Mouse (Mus musculus): Measurements from ENCODE around the gene Dcaf6.

Dcaf6 gene

DNA sequence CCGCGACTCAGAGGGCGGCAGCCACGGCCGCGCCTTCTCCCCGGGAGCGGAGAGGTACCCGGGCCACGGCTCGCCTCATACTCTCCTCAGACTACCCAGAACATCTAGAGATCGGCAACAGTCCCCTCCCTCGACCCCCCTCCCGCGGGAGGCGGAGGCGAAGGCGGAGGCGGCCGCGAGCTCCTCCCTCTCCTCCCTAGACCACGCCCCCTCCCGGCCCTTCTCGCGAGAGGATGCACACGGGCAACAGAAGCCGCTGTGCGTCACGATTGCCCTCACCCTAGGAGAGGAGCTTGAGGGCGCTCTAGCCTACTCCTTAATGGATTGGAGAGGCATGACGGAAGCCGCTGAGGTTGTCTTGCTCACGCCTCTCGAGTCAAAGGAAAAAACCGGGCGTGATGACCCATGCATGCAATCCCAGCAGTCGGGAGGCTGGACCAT is at the start of gene Dcaf6, which contains the start of gene Mpc2:
Gene Dcaf6 (minus strand): TSS at position 116 of the 441 bp plus-strand sequence.
Gene Mpc2 (plus strand): TSS at position 278 of the 441 bp plus-strand sequence.
- peak; percentile 30; the same call in 1 of the 2 replicates for TF ChIP-seq GATA4 (IDR thresholded peaks at IDR 0.05; ENCODE audit: insufficient replicate concordance, low read length)

DNA sequence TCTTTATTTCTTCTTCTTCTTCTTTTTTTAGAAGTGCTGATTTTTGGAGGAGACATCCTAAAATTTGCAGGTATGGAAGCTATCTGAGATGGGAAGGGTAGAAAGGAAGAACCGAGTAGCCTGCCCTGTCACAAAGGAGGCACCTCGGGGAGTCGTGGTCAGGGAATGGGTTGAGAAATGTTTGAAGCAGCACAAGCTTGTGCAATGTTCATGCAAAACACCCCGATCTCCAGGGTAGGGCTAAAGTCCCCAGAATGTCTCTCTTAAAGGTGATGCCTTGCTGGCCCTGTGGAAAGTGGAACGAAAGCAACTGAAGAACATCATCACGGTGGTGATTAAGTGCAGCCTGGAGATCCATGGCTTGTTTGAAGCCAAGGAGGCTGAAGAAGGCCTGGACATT is 46.0 kb upstream of the Dcaf6 start:
- no peak for TF ChIP-seq GATA4 (IDR thresholded peaks at IDR 0.05; ENCODE audit: insufficient replicate concordance, low read length)

- TF ChIP-seq GATA4 (IDR thresholded peaks at IDR 0.05; ENCODE audit: insufficient replicate concordance, low read length) = peak; percentile 52; the same call in 1 of the 2 replicates
Observed at GRCm38 (mm10) chr1:165503307-165504024, 43.2 kb upstream of the Dcaf6 start.

DNA sequence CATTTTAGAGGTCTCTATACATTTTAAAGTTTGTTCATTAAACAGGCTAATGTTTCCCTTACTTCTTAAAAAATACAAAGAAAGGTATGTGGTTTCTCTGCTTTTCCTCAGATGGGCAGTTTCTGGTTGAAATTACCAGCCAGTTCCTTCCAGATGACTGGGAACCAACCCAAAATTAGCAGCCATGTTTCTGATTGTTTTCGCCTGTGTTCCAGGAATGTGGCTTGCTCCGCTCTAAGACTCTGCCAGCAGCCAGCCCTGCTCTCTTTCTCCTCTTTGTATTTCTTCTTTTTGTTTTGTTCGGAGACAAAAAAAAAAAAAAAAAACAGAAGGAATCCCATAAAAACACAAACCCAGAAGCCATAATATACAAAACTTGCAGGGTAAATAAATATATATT is 38.6 kb upstream of the Dcaf6 start:
- TF ChIP-seq GATA4 (IDR thresholded peaks at IDR 0.05; ENCODE audit: insufficient replicate concordance, low read length) = no peak

DNA sequence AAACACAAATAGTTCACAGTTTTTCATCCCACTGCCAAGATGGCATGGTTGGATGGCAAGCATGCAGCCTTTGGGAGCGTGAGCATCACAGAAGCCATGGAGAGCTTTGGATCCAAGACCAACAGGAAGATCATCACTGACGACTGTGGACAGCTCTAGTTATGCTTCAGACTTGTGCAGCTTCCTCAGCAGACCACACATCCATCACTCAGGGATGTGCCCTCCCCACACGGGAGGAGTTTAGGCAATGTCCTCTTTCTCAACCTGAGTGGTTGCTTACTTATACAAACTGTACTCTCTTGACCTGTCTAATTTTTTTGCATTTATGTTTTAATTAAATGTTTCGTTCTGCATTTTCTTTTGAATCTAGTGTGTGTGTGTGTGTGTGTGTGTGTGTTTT is 28.9 kb upstream of the Dcaf6 start:
- no peak for TF ChIP-seq GATA4 (IDR thresholded peaks at IDR 0.05; ENCODE audit: insufficient replicate concordance, low read length)

DNA sequence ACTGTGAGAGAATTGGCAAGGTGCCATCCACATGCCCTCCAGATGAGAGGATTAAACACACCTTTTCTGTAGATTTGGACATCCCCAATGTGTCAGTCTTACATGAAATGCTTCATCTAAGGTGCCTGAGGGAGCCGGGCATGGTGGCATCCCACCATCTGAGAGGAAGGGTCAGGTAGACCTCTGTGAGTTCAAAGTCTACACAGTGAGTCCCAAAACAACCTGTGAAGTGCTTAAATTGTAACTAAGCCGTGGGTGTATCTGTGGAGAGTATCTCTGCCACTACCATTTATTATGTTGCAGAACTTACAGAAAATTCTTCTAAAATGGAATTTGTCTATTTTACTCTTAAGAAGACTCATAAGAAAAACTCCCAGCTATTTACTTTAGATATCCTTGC is 25.8 kb upstream of the Dcaf6 start:
- TF ChIP-seq GATA4 (IDR thresholded peaks at IDR 0.05; ENCODE audit: insufficient replicate concordance, low read length) = no peak

GRCm38 (mm10) chr1:165484688-165485233 is 24.5 kb upstream of the Dcaf6 start, which contains the start of gene Adcy10:
Gene Adcy10, plus strand, starts transcription at chr1:165485183.
- TF ChIP-seq GATA4 (IDR thresholded peaks at IDR 0.05; ENCODE audit: insufficient replicate concordance, low read length) = peak; percentile 46; the same call in 1 of the 2 replicates

DNA sequence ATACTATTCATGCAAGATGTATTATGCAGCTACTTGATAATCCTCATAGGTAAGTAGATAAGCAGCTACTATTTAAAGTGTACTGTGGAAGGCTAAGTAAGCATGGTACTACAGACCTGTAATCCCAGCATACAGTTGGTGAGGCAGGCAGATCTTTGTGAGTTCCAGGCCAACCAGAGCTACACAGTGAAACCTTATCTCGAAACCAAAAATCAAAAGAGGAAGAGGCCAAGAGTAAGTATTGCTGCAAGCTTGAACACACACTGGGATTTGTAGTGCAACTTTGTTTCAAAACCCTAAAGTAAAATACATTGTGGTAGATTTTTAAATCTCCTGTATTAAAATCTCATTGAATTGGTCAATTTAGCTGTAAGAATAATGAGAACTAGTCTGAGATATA is 11.2 kb upstream of the Dcaf6 start:
- TF ChIP-seq GATA4 (IDR thresholded peaks at IDR 0.05; ENCODE audit: insufficient replicate concordance, low read length) = no peak

- TF ChIP-seq GATA4 (IDR thresholded peaks at IDR 0.05; ENCODE audit: insufficient replicate concordance, low read length) = no peak
Observed at GRCm38 (mm10) chr1:165469717-165470116, 9.4 kb upstream of the Dcaf6 start.

DNA sequence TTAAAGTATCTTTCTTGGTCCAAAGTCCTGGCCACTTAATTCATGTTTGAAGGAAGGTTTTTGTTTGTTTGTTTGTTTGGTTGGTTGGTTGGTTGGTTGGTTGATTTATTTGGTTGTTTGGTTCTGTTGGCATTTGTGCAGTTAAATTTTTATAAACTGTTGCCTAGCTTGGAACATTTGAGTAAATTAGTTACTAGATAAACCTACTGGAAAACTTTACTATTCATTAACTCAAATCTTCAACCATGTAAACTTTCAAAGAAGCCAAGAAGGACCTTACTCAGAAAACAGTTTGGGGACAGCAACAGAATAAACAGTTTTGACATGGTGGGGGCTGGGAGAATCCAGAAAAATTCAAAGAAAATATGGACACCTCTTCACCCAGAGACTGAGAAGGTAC is 8.7 kb upstream of the Dcaf6 start:
- no peak for TF ChIP-seq GATA4 (IDR thresholded peaks at IDR 0.05; ENCODE audit: insufficient replicate concordance, low read length)

DNA sequence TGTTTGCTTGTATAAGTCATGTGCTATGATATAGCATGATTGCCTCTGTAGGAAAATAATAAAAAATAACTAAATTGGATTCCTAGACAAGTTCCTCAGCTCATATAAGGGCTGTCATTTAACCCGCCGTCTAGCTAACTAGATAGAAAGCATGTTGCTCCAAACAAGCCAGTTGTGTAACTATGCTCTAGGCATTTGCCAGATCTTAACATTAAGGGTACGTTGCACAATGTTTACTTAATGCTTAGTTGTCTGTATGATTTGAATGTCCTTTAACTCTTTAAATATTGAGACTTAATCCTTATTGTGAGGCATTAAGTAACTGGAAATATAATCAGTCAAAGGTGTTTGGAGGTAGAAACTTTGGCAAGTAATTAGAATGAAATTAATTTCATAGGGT is 4.3 kb upstream of the Dcaf6 start:
- no peak for TF ChIP-seq GATA4 (IDR thresholded peaks at IDR 0.05; ENCODE audit: insufficient replicate concordance, low read length)

DNA sequence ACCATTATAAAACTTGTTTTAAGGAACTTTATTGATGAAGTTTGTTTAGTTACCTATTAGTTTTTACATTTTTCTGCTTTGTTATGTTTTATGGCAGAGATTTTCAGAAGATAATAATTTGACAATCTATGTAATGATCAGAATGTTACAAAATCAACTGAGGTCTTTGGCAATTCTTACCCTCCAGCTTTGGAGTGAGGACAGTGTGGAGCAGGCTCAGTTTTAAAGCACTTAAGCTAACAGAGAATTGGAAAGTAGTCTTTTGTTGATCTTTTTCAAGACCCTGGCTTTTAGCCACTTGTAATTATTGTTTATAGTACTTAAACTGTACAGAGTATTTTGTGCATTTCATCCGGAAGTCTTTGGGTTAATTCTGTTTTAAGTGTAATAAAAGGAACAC is 2.6 kb upstream of the Dcaf6 start:
- TF ChIP-seq GATA4 (IDR thresholded peaks at IDR 0.05; ENCODE audit: insufficient replicate concordance, low read length) = no peak

DNA sequence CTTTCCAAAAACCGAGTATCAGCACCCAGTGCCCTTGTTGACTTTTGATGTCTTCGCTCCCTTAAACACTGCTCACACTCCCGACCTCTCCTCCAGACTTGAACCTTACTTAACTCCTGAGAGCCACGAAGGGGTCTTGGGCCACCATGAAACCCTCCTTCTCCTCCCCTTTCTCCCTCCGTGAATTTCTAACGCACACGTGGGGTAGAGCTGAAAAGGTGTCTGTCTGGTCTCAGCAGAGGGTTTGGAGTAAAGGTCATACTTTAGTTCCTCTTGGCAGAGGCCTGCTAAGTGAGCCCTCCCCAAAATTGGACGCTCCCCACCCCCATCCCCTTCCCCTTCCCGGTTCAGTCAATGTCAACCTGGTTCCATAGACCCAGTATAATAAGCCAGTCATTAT is 1.4 kb upstream of the Dcaf6 start:
- no peak for TF ChIP-seq GATA4 (IDR thresholded peaks at IDR 0.05; ENCODE audit: insufficient replicate concordance, low read length)

DNA sequence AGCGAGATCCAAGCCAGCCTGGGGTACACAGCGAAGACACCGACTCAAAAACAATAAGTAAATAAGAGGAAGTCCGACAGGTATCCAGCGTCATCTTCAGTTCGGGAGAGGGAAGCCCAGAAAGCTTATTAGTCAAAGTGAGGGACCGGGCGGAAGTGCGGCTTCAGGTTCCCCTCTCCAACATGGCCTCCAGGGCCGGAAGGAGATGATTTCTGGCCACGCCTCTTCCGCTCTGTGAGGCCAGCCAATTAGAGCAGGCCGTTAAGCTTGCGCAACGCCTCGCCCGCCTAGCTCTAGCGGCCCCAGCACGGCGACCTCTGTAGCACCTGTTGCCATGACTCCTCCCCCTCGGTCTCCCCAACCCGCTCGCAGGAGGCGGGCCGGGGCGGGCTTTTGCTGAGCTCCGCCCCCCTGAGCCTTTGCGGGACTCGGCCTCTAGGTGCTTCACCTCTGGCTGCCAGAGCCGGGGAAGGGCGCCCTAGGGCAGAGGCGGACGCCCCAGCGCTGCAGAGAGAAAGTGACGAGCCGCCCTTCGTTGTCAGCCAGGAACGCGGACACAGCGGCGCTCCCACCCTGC is 614 bp upstream of the Dcaf6 start:
- TF ChIP-seq GATA4 (IDR thresholded peaks at IDR 0.05; ENCODE audit: insufficient replicate concordance, low read length) = peak; percentile 46; the same call in 1 of the 2 replicates

DNA sequence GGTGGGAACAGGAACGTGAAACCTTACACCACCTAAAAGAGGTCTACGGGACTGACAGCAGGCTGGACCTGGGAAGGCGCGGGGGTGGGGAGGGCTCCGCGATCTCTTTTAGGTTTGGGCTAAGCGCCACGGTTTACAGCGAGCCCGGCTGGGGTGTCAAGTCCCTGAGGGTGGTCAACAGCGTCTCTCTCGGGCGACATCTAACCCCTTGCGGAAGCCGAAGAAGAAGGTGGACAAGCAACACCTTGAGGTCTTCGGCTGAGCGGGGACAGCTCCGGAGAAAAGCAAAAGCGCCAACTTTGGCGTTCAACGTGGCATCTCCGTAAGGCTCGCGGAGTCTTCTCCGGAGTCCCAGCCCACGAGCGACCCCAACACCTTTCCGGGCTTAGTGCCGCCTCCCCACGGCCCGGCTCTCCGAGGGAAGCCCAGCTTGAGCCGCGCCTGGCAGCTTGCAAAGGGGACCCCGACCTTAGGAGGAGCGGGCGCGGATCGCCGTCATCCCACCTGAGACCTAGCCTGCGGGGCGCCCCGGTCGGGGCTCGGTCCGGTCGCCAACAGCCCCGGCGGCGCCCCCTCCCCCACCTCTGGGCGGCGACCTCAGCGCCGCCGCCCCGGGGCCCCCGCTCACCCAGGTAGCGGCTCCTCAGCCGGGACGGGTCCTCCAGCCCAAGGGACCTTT is 633 bp downstream of the Dcaf6 start:
- no peak for TF ChIP-seq GATA4 (IDR thresholded peaks at IDR 0.05; ENCODE audit: insufficient replicate concordance, low read length)

All from liver, adult (tissue).